Mouse (Mus musculus): ENCODE results near the gene Naaladl1. TPM values are rescaled to one million over a fixed set of nuclear protein-coding genes. Genes with fewer than 3 reads are reported as not detected.
"Not testable (repeated sequence)": the region's sequence is repeated elsewhere in the genome, so short reads cannot be mapped to it uniquely, and the experiment has no call there.

Naaladl1 gene
- polyA plus RNA-seq, 1 experiment from 2014 or later, result 0.24 TPM

DNA sequence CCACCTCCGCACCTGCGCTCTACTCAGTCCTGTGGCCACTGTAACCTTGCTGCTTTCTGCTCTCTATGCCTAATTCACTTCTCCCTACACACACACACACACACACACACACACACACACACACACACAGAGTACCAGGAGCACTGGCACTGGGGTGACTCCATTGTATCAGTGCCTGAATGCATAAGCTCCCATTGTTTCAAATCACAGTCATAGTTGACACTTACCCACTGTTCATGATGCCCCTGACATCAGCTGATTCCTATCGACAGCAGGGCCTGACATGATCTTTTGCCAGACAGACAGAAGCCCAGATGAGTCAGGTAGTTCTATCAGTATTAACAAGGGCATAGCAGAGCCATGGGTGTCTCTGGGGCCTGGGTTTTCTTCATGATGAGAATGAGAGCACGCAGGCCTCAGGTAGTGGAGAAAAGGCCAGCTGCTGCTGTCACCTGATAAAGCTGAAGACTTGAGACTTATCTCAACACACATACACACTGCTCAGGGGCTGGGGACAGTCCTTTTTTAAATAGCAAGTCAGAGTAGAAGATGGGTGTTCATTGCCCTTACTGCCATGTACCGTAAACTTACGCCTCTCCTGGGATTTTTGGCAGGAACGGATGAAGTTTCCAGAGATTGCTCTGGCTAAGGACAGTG is 26.7 kb downstream of the Naaladl1 start:
- Histone ChIP-seq H3K27ac (replicated peaks) (no peak overlapping the region; the same call in 1 of the 2 replicates), H3K9ac (no peak overlapping the region), H3K4me3 (no peak overlapping the region), H3K36me3 (peaks cover 31% of the 10 kb centered on the region), H3K9me3 (no peaks in the 10 kb centered on the region), H3K4me2 (0 out of 2 replicates have a peak overlapping the region, but pooled peaks have one; percentile 11), H3K27me3 (replicated peaks) (no peaks in the 10 kb centered on the region), H3K4me1 (peaks cover 8% of the 10 kb centered on the region)
- 77% methylated on average over 7 of the region's 7 CpGs for WGBS
- ATAC-seq (ENCODE audit: extremely low read depth, insufficient number of reproducible peaks, low FRiP score, low TSS enrichment), result no peak

DNA sequence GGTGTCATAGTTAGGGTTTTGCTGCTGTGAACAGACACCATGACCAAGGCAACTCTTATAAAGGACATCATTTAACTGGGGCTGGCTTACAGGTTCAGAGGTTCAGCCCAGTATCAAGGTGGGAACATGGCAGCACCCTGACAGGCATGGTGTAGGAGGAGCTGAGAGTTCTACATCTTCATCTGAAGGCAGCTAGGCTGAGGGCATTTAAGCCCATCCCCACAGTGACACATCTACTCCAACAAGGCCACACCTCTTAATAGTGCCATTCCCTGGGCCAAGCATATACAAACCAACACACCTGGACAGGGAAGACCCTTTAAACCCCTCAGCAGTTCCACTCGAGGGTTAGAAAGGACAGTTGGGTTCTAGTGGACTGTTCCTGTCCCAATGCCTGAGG is 27.6 kb downstream of the Naaladl1 start:
- H3K9me3 ChIP-seq; ATAC-seq (ENCODE audit: extremely low read depth, insufficient number of reproducible peaks, low FRiP score, low TSS enrichment); H3K4me3 ChIP-seq; H3K4me1 ChIP-seq; H3K9ac ChIP-seq; H3K27ac ChIP-seq (replicated peaks); H3K27me3 ChIP-seq (replicated peaks): not testable (repeated sequence)
- Histone ChIP-seq H3K4me2 (peak overlapping the region; percentile 11; the same call in 1 of the 2 replicates), H3K36me3 (peaks cover 40% of the 10 kb centered on the region)
- WGBS, result 31% methylated on average over 1 of the region's 1 CpGs

DNA sequence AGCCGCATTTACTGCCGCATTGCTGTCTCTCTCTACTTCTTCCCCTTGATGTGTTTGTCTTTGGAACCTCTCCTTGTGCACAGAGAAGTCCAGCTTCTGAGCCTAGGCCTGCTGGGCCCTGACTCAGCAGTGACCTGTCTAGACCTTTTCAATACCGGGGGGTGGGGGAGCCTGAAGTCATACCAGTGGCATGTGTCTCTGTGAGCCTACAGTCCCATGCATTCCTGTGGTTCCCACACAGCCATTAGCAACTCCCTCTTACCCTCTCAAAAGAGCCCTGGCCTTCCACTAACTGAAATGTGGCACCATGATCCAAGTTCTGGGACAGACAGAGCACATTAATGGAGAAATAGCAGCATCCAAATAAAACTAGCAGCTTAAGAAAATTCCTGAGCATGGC is 30.8 kb downstream of the Naaladl1 start:
- no peak overlapping the region for H3K4me3 ChIP-seq
- WGBS, result 85% methylated on average over 3 of the region's 3 CpGs
- peaks cover 40% of the 10 kb centered on the region for H3K36me3 ChIP-seq
- no peak overlapping the region for H3K27ac ChIP-seq (replicated peaks)
- no peak for ATAC-seq (ENCODE audit: extremely low read depth, insufficient number of reproducible peaks, low FRiP score, low TSS enrichment)
- no peaks in the 10 kb centered on the region for H3K9me3 ChIP-seq
- no peak overlapping the region for H3K4me2 ChIP-seq
- peaks cover 10% of the 10 kb centered on the region for H3K4me1 ChIP-seq
- no peak overlapping the region for H3K9ac ChIP-seq
- no peaks in the 10 kb centered on the region for H3K27me3 ChIP-seq (replicated peaks)

DNA sequence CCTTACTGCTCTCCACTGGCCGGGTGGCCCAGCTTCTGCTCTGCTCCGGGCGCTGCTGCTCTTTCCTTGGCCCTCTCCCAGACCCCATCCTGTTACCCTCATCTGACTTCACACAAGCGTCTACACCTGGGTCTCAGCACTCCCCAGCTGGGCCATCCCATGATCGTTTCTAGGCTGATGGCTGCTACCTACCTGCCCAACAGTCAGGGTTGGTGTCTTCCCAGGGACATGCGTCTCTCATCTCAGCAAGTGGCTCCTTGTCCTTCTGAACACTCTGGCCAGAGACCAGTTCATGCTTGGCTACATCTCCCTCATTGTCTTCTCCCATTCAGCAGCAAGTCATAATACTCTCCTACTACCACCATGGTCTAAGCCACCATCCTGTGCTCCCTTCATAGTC is 34.1 kb downstream of the Naaladl1 start:
- no peaks in the 10 kb centered on the region for H3K27me3 ChIP-seq (replicated peaks)
- H3K9ac ChIP-seq, result peak overlapping the region; percentile 94
- H3K4me1 ChIP-seq, result peaks cover 17% of the 10 kb centered on the region
- no peak overlapping the region for H3K27ac ChIP-seq (replicated peaks)
- WGBS, result 86% methylated on average over 6 of the region's 6 CpGs
- H3K36me3 ChIP-seq, result peaks cover 32% of the 10 kb centered on the region
- H3K4me3 ChIP-seq, result peak overlapping the region; percentile 68; the same call in 1 of the 2 replicates
- no peak for ATAC-seq (ENCODE audit: extremely low read depth, insufficient number of reproducible peaks, low FRiP score, low TSS enrichment)
- H3K9me3 ChIP-seq, result no peaks in the 10 kb centered on the region
- peak overlapping the region; percentile 88 for H3K4me2 ChIP-seq

DNA sequence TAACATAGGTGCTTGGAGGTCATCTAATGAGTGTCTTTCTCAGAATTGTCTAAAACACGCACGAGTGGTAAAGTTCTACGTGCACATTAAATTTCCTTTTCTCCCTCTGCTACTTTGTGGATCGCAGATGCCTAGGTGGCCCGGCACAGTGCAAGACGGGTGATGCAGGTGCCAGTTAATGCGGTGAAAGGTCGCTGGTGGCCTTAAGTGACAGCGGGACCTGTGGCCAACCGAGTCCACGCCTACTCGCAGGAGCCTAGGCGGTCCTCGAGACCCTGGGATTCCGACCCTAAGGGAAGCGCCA is 34.7 kb downstream of the Naaladl1 start:
- Histone ChIP-seq H3K4me1 (peaks cover 17% of the 10 kb centered on the region), H3K36me3 (peaks cover 26% of the 10 kb centered on the region), H3K9ac (peak overlapping the region; percentile 94), H3K27me3 (replicated peaks) (no peaks in the 10 kb centered on the region), H3K4me3 (peak overlapping the region; percentile 68), H3K4me2 (peak overlapping the region; percentile 88), H3K27ac (replicated peaks) (peak overlapping the region; percentile 94), H3K9me3 (no peaks in the 10 kb centered on the region)
- no peak for ATAC-seq (ENCODE audit: extremely low read depth, insufficient number of reproducible peaks, low FRiP score, low TSS enrichment)
- WGBS, result 8% methylated on average over 16 of the region's 16 CpGs

DNA sequence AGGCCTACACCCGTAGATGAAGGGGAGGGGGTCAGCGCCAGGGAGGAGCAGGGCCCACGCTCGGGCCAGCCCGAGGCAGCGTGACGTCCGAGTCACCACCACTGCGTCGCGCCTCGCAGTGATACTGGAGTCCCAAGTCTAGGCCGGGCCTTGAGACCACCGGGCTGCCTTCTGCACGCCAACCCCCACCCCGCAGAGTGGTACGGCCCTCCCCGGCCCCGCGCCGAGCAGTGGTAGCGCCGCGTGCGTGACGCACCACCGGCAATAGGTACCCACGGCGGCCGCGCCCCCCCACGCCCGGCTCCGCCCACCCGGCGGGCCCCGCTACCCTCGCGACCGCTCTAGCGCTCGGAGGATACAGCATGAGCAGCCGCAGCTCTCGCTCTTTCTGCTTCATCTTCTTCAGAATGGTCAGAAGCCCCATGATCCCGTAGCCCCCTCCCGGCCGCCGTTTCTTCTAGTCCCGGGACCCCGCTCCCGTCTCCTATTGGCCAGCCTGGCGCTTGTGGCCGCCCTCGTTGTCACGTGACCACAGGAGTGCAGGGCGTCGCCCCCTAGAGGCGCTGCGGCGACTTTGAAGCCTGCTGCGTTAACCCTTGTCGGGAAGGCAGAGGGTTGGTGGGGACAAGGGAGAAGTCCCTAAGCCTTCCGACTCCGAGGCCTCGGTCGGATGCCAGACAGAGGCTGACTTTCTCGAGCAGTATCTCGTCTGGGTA is 35.3 kb downstream of the Naaladl1 start, which contains the start of gene Batf2:
Gene Batf2, plus strand, starts transcription at position 306 of the 716 bp plus-strand sequence.
- WGBS, result under 1% methylated on average over 50 of the region's 68 CpGs
- Histone ChIP-seq H3K27me3 (replicated peaks) (no peaks in the 10 kb centered on the region; the same call in 1 of the 2 replicates), H3K9ac (peak within 1 kb of the TSS; percentile 94), H3K4me1 (peaks cover 17% of the 10 kb centered on the region), H3K4me3 (peak within 1 kb of the TSS; percentile 68), H3K9me3 (no peaks in the 10 kb centered on the region), H3K27ac (replicated peaks) (peak within 1 kb of the TSS; percentile 94), H3K36me3 (peaks cover 21% of the 10 kb centered on the region), H3K4me2 (peak within 1 kb of the TSS; percentile 88)
- ATAC-seq (ENCODE audit: extremely low read depth, insufficient number of reproducible peaks, low FRiP score, low TSS enrichment), result peak; percentile 88

DNA sequence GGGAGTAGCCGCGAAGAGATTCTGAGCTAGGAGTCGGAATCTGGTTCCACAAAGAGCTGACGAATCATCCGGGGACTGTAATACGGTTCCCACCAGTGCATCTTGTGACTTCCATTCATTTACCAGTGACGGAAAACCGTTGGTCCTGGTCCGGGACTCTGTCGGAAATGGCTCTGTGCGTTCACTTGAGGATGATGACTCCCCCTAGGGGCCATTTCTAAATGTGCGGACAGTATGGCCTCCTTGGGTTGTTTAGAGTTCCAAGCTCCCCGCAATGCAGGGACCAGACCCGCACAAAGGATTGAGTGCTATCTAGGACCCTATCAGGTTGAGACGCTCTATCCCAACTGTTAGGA is 35.8 kb downstream of the Naaladl1 start, which contains the start of gene Arl2:
Gene Arl2, minus strand, starts transcription at position 155 of the 356 bp plus-strand sequence.
- Histone ChIP-seq H3K4me2 (peak within 1 kb of the TSS; percentile 88), H3K36me3 (peaks cover 16% of the 10 kb centered on the region), H3K9ac (peak within 1 kb of the TSS; percentile 94), H3K4me3 (peak within 1 kb of the TSS; percentile 68), H3K27ac (replicated peaks) (peak within 1 kb of the TSS; percentile 94), H3K9me3 (no peaks in the 10 kb centered on the region), H3K27me3 (replicated peaks) (no peaks in the 10 kb centered on the region; the same call in 1 of the 2 replicates), H3K4me1 (peaks cover 17% of the 10 kb centered on the region)
- whole genome bisulfite sequencing, result 0% methylated on average over 15 of the region's 15 CpGs
- peak; percentile 59; the same call in 1 of the 2 replicates for ATAC-seq (ENCODE audit: extremely low read depth, insufficient number of reproducible peaks, low FRiP score, low TSS enrichment)

DNA sequence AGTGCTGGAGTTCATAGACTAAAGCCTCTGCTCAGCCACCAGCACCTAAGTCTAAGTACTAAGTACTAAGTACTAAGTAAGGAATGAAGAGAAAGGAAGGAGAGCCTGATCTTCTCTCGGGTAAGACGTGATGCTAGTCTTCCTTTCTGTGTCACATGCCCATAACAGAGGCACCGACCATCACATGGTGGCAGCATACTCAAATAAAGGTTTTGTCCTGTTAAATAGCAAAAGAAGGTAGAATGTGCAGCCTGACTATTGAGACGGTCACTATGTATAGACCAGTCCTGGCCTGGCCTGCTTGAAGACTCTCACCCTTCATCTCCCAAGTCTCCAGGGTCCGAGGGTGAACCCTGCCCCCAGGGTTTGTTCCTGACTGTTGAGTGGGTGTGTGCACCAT is 39.3 kb downstream of the Naaladl1 start:
- H3K9me3 ChIP-seq, result no peaks in the 10 kb centered on the region
- H3K27ac ChIP-seq (replicated peaks), result no peak overlapping the region
- H3K4me3 ChIP-seq, result no peak overlapping the region
- H3K4me2 ChIP-seq, result no peak overlapping the region
- 64% methylated on average over 5 of the region's 5 CpGs for WGBS
- H3K9ac ChIP-seq, result no peak overlapping the region
- H3K27me3 ChIP-seq (replicated peaks), result no peaks in the 10 kb centered on the region; the same call in 1 of the 2 replicates
- H3K36me3 ChIP-seq, result no peaks in the 10 kb centered on the region
- peaks cover 13% of the 10 kb centered on the region for H3K4me1 ChIP-seq
- ATAC-seq (ENCODE audit: extremely low read depth, insufficient number of reproducible peaks, low FRiP score, low TSS enrichment), result no peak

DNA sequence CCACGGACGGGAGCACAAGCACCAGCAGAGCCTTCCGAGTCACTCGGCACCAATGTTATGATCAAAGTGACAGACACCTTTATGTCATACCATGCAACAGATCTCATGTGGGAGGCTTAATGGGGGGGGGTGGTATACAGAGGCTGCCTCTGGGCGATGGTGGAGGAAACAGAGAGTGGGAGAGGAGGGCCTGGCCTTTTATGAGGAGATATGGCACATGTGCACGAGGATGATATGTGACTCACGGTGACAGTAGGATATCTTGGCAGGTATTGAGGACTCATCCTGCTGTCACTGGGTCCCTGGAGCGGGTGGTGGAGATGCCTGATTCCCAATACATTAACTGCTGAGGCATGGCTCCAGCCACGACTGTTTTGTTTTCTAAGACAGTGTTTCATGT is 49.6 kb downstream of the Naaladl1 start:
- Histone ChIP-seq H3K36me3 (no peaks in the 10 kb centered on the region), H3K4me3 (no peak overlapping the region), H3K4me2 (no peak overlapping the region), H3K9me3 (no peaks in the 10 kb centered on the region), H3K9ac (no peak overlapping the region), H3K27ac (replicated peaks) (no peak overlapping the region), H3K27me3 (replicated peaks) (peaks cover 4% of the 10 kb centered on the region; the same call in 1 of the 2 replicates), H3K4me1 (no peaks in the 10 kb centered on the region)
- ATAC-seq (ENCODE audit: extremely low read depth, insufficient number of reproducible peaks, low FRiP score, low TSS enrichment), result no peak
- WGBS, result 79% methylated on average over 9 of the region's 9 CpGs

DNA sequence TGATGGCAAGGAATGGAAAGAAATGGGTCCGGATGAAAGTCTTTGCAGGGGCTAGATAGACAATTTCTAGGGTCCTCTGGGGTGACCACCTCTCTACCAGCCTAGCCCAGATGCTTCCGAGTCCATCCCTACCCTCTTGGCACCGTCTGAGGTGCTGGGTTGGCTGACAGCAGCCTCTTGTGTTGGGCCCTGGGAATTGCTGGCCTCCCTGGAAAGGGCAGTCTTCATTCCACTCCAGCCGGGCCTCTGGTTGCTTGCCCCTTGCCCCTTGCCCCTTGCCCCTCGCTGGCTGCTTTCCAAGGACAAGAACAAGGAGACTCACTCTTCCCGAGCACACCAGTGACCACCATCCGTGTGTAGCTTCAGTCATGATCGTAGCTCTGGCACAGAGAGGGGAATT is 50.8 kb downstream of the Naaladl1 start:
- H3K27me3 ChIP-seq (replicated peaks), result 0 out of 2 replicates have a peak, but pooled peaks cover 5% of the 10 kb centered on the region
- H3K9ac ChIP-seq, result no peak overlapping the region
- H3K9me3 ChIP-seq, result no peaks in the 10 kb centered on the region
- no peak overlapping the region for H3K27ac ChIP-seq (replicated peaks)
- H3K4me3 ChIP-seq, result no peak overlapping the region
- ATAC-seq (ENCODE audit: extremely low read depth, insufficient number of reproducible peaks, low FRiP score, low TSS enrichment), result no peak
- no peaks in the 10 kb centered on the region for H3K4me1 ChIP-seq
- no peak overlapping the region for H3K4me2 ChIP-seq
- no peaks in the 10 kb centered on the region for H3K36me3 ChIP-seq
- WGBS, result 61% methylated on average over 8 of the region's 8 CpGs

DNA sequence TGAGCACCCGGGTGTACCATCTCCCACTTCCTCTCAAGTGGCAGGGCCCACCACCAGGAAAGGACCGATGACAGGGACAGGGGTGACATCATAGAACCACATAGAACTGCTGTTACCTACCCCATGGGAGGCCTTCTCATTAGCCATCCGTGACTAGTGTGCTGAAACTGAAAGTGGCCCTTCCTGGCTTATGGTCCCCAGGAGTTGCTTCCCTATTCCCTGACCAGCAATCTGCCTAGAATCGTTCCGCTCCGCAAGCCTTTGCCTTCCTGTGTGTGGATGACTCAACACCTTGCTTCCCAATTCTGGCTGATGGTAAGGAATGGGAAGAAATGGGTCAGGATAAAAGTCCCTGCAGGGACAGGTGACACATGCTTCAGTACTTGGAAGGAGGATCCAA is 51.6 kb downstream of the Naaladl1 start:
- no peaks in the 10 kb centered on the region for H3K9me3 ChIP-seq
- 62% methylated on average over 6 of the region's 6 CpGs for whole genome bisulfite sequencing
- H3K27ac ChIP-seq (replicated peaks), result no peak overlapping the region
- H3K36me3 ChIP-seq, result no peaks in the 10 kb centered on the region
- H3K4me3 ChIP-seq, result no peak overlapping the region
- 0 out of 2 replicates have a peak, but pooled peaks cover 12% of the 10 kb centered on the region for H3K27me3 ChIP-seq (replicated peaks)
- H3K9ac ChIP-seq, result no peak overlapping the region
- H3K4me2 ChIP-seq, result no peak overlapping the region
- no peak for ATAC-seq (ENCODE audit: extremely low read depth, insufficient number of reproducible peaks, low FRiP score, low TSS enrichment)
- no peaks in the 10 kb centered on the region for H3K4me1 ChIP-seq

Measured in heart, embryonic 13.5 days (tissue).